Mouse (Mus musculus): ENCODE measurements at regions not wholly inside any gene's neighbourhood (a gene's known extent, or its start where the extent isn't known, plus 50 kb on each side); places are given as distances from the start of the nearest gene placed in this dataset.
"Not testable (repeated sequence)": the region's sequence is repeated elsewhere in the genome, so short reads cannot be mapped to it uniquely, and the experiment has no call there.

DNA sequence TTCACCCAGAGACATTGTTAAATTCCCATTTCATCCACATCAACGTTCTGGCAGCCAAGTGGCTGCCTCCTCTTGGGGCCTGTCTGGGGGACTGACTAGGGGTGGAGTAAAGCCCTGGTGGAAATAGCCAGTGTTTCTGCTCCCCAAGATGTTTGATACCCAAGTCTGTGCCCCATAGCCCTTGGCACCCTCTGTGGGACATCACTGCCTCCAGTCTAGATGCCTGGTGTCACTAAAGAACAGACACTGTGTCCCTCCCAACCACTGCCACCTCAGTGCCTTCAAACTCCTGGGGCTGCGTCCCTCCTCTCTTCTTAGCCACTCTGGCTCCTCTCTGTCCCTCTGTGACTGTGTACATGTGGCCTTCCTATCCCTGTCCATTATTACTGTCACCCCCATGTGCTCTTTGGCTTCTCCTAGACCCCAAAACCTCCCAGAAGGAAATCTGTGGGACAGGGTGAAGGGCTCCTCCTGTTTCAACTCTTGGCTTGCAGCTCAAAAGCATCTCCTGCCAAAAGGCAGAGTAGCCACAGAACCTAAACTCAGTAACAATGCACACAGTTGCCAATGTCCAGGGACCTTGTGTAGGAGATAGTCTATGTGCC, 224.8 kb upstream of the Irx4 start:
- no peak for DNase-seq (ENCODE audit: low spot score in 2 of 2)

GRCm38 (mm10) chr13:73039731-73040130, 220.5 kb upstream of the Irx4 start:
- DNase-seq (ENCODE audit: low spot score in 2 of 2) = no peak

DNA sequence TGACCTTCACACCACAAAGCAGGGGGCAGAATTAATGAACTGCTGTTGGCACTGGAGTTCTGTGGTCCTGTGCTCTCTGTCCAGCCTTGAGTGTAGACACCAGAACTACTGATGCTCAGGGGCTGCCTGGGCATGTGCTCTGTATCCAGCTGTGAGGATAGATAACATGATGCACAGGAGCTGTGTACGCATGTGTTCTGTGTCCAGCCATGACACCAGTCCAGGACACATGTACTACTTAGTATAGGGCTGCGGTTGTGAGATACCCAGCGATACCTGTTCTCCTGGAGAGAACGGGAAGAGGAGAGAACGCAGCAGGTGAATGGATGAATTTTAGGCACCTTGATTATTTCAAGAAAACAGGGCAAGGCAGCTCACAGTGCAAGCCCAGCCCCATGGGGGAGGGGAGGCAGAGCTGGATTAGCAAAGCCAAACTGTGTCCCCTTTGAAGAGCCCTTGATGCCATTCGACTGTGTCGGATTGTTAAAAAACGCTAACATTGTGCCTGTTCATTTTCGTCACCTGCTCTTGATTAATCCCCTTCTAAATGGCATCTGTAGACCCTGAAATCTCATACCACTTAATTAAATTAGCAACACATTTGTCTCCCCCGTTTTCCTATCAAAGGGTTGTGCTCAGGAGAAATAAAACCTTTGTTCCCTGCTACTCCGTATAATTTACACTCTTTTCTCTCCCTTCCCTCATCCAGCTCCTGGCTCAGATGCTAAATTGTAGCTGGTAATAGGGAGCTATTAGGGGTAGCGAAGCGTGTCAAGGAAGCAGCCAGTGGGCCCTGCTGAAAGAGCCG, 218.8 kb upstream of the Irx4 start:
- DNase-seq (ENCODE audit: low spot score in 2 of 2) = no peak

DNA sequence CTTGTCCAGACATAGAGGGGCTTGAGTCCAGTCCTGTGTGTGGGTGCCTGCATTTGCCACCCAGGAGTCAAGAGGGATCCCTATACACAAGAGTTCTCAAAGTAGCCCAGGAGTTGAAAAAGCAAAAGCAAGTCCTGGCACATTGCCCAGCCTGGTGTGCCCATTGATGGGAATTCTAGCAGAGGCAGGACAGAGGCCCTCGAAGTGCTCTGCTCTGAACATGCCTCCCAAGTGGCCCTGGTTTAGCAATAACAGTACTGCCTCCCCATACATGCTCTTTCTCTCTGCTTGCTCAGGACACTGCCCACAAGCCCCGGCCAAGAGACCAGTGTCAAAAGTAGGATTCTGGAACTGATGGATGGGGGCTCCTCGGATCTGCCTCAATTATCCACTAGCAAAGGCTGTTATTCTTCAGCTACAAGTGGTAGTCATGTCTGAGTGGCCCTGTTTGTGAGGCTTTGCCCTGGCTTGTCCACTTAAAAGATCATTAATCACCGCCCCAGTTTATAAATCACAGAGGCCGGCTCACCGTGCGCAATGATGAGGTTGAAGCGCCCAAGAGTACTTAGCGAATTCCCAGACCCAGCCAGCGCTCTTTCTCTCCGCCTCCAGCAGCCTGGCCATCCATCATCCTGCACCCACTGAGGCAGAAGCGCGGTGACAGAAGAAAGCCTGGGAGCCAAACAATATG, 190.3 kb upstream of the Irx4 start:
- DNase-seq (ENCODE audit: low spot score in 2 of 2) = no peak

DNA sequence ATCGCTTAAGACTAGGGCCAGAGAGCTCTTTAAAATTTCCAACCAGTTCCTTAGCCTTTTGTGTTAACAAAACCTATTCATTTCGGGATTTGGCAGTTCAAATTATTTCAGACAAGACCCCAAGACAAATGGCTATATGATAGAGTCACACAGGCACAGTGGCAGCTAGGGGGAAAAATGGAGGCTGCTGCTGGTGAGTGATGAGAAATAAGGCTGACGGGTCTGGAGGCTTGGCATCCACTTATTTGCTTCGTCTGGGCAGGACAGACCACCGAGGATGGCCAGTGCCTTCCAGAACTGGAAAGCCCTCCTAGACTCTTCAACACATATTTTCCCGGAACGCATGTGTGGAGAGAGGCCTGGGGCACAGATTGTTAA, 189.8 kb upstream of the Irx4 start:
- no peak for DNase-seq (ENCODE audit: low spot score in 2 of 2)

GRCm38 (mm10) chr13:73071032-73071431, 189.2 kb upstream of the Irx4 start:
- DNase-seq (ENCODE audit: low spot score in 2 of 2) = no peak

DNA sequence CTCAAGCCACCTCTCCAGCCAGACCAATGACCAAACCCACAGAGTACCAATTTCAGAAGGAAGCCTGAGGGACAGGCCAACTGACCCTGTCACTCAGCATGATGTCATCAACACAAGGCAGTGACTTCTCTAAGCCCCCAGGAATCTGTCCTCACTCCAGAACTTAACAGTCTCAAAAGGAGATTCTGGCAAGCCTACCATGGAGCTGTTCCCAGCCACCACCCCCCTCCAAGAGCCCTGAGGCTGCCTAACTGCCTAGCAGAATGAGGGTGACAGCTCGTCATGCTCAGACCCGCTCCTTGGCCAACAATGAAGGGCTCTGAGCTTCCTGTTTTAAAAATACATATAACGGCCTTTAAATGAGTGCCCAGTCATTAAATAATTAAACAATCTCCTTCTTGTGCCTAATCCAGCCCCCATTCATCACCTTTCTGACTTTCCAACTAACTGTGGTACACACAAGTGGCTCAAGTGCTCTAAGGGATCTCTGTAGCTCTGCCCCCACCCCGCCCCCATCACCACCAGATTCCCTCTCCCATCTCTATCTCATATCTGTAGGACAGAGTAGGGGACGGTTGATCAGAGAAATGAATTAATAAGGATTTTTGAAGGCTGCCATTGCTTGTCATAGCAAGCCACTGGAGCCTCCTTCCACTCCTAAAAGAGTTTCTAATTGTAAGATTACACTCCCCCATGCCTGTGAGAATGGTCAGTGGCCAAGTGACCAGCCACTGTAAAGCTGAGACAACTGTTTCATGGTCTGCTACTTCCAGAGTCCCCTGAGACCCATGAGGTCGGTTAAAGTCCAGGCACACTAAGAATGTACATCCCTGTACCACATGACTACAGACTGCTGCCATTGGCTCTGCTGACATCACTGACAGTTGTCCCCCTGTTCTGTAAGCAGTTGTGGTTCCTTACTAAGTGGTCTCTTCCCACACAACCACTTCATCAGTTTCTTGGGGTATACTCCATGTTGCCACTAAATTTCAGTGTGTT, 188.1 kb upstream of the Irx4 start:
- no peak for DNase-seq (ENCODE audit: low spot score in 2 of 2)

GRCm38 (mm10) chr13:73077866-73078430, 182.3 kb upstream of the Irx4 start:
- no peak for DNase-seq (ENCODE audit: low spot score in 2 of 2)

DNA sequence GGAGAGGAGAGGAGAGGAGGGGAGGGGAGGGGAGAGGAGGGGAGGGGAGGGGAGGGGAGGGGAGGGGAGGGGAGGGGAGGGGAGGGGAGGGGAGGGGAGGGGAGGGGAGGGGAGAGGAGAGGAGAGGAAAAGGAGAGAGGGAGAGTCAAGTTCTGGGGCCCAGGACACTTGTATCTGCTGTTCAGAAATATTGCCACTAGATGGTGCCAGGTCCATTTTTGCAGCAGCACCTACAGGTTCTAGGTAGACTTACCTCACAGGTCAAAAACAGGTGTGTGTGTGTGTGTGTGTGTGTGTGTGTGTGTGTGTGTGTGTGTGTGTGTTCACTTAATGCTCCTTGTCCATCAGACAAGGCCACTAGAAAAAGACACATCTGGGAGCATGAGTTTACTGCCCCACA, 172.5 kb upstream of the Irx4 start:
- not testable (repeated sequence) for DNase-seq (ENCODE audit: low spot score in 2 of 2)

DNA sequence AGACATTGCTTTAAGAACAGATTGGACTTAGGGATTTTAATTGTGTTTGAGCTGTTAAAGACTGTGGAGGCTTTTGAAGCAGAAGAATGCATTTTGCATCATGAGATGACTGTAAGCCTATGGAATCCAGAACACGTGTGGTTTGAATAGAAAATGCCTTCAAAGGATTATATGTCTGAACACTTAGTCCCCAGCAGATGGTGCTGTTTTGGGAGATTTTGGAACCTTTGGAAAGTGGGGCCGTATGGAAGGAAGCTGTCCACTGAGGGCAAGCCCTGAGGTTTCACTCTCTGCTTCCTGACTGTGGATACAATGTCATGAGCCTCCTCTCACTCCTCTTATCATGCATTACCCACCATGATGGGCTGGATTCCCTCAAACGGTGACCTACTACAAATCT, 168.4 kb upstream of the Irx4 start:
- DNase-seq (ENCODE audit: low spot score in 2 of 2) = no peak

- no peak for DNase-seq (ENCODE audit: low spot score in 2 of 2)
Observed at GRCm38 (mm10) chr13:73097502-73097901, 162.8 kb upstream of the Irx4 start.

DNA sequence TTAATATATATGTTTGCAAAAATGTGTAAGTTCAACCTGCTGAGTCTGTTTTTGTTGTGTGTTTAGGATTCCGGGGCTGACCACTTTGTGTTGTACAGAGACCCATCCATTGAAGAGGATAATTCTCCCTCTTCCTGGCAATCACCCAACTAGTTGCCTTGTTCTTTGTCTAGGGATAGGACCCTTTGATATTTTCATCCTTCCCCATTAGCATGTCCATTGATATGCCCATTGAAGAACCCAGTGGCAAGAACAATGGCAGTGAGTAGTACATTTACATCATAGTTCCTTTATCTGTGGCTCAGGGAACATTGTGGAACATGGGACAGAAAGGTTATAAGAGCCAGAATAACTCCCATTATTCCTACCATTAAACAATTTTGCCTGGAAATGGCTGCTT, 160.9 kb upstream of the Irx4 start:
- DNase-seq (ENCODE audit: low spot score in 2 of 2) = no peak

GRCm38 (mm10) chr13:73107250-73107993, 152.9 kb upstream of the Irx4 start:
- no peak for DNase-seq (ENCODE audit: low spot score in 2 of 2)

GRCm38 (mm10) chr13:73116822-73117632, 143.3 kb upstream of the Irx4 start:
- no peak for DNase-seq (ENCODE audit: low spot score in 2 of 2)

GRCm38 (mm10) chr13:73117633-73118076, 142.6 kb upstream of the Irx4 start:
- DNase-seq (ENCODE audit: low spot score in 2 of 2) = peak; percentile 11 to 15

DNA sequence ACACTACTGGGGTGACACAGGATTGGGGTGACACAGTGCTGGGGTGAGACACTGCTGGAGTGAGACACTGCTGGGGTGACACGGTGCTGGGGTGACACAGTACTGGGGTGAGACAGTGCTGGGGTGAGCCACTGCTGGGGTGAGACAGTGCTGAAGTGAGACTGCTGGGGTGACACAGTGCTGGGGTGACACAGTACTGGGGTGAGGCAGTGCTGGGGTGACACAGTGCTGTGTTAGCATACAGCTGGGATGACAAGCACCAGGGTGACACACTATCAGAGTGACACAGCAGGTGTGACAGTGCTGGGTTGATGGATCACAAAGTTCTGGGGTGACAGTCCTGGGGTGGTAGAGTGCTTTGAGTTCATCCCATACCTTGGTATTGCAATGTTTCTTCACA, 137.3 kb upstream of the Irx4 start:
- no peak for DNase-seq (ENCODE audit: low spot score in 2 of 2)

DNA sequence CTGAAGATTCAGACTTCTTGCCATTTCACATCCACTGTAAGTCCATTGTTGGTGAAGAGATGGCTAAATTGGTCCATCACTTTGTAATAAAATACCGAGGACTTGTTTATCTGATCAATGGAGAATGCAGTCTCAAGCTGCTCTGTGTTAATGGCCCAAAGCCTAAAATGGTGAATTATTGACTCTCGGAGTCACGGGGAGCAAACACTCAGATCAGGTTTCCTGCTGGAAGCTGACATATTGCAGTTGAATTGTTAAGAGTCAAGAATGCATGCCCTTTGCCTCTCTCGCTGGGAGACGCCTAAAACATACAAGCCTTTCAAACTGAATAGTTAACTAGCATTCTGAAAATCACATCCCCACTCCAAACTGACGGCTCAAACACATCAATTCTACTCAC, 129.0 kb upstream of the Irx4 start:
- no peak for DNase-seq (ENCODE audit: low spot score in 2 of 2)

DNA sequence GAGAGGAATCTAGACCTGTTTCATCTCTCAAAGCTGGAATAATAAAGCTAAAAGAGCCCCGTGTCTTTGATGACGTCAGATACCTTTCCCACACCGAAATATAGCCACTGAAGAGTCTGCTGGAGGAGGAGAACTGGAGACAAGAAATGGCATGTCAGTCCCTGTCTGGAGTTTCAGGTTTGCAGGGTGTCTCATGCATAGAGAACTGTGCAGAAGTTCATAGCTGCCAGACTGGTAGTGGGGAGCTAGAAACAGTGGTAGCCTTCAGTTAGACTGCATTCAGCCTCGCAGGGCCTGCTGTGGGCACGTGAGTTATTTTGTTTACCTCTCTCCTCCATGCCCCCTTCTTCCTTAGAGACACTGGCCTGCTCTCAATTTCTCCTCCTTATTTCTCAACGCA, 127.5 kb upstream of the Irx4 start:
- no peak for DNase-seq (ENCODE audit: low spot score in 2 of 2)

DNA sequence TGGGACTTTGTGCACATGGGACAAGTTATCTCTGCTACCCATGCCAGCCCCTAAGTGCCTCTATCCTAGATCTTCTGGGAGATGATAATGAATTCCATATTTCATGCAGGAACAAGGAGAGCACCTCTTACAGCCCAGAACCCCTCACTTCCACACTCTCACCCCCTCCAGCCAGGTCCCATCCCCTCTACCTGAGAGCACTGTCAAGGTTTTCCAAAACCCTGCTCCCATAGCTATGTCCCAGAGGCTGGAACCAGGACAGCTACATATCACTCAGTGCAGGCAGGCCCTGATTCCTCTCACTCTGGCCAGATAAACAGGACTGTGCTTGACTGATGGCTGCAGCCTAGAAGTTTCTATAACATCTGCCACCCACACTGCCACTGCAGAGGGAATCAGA, 125.3 kb upstream of the Irx4 start:
- DNase-seq (ENCODE audit: low spot score in 2 of 2) = no peak

GRCm38 (mm10) chr13:73141302-73141701, 119.0 kb upstream of the Irx4 start:
- no peak for DNase-seq (ENCODE audit: low spot score in 2 of 2)

Data from frontal cortex, postnatal 36 days (tissue).